Mouse (Mus musculus) gastrocnemius, postnatal 10 days (tissue): ENCODE results near the gene Atic. TPM values are rescaled to one million over a fixed set of nuclear protein-coding genes. Genes with fewer than 3 reads are reported as not detected.

Experiments used
- DNase-seq: peaks from one replicate; pipeline ENCODE4 v3.0.0; 2021; ENCODE audit warnings: mixed read lengths
- total RNA-seq, 2 experiments: library from RNA; stranded (reverse); gene quantifications; 2 replicates each; pipeline ENCODE4 v1.2.3; 2021

Gene Atic
- total RNA-seq, 2 experiments from 2014 or later = 27.9 to 29.8 TPM

- DNase-seq = no peak
These were observed 37.3 kb downstream of the Atic start for GRCm38 (mm10) chr1:71594268-71594667.

- DNase-seq = no peak
These were observed 38.4 kb downstream of the Atic start for GRCm38 (mm10) chr1:71595365-71595764.

GRCm38 (mm10) chr1:71605751-71606150 lies 48.8 kb downstream of the Atic start:
- DNase-seq = no peak

GRCm38 (mm10) chr1:71606600-71607325 lies 49.8 kb downstream of the Atic start:
- no peak for DNase-seq

- no peak for DNase-seq
These were observed 52.3 kb downstream of the Atic start for GRCm38 (mm10) chr1:71609057-71609775.

- DNase-seq = no peak
These were observed 53.0 kb downstream of the Atic start for GRCm38 (mm10) chr1:71609916-71610315.

- no peak for DNase-seq
These were observed 55.3 kb downstream of the Atic start for GRCm38 (mm10) chr1:71612256-71612655.

- no peak for DNase-seq
These were observed 57.7 kb downstream of the Atic start for GRCm38 (mm10) chr1:71614545-71615246.

- DNase-seq = no peak
These were observed 64.6 kb downstream of the Atic start for GRCm38 (mm10) chr1:71621526-71621925.

GRCm38 (mm10) chr1:71623625-71624024 lies 66.7 kb downstream of the Atic start:
- DNase-seq = no peak

Other genes starting within 250 kb of the Atic start
- not detected for gene Abca12, start 142.2 kb upstream of the Atic start, total RNA-seq
- 100 to 1,000 TPM; 260 to 367 TPM for gene Fn1, start 96.0 kb downstream of the Atic start, total RNA-seq